Mouse (Mus musculus) heart, embryonic 14.5 days (tissue): Measurements from ENCODE around the gene Dhrs7. TPM values are rescaled to one million over a fixed set of nuclear protein-coding genes. Genes with fewer than 3 reads are reported as not detected.
"Not testable (repeated sequence)": the region's sequence is repeated elsewhere in the genome, so short reads cannot be mapped to it uniquely, and the experiment has no call there.

Source experiments
- ATAC-seq: fragments of 200-750 bp; cut with Nextera tagmentation; 2 replicates; pipeline ENCODE4 v1.8.0; 2017; ENCODE audit warnings: low read depth, moderate TSS enrichment; ENCODE audit not compliant: insufficient number of reproducible peaks, insufficient read depth, low FRiP score
- H3K27ac ChIP-seq, 2 experiments: fragments of 200-500 bp in 1 of 2; fragments of 300-500 bp in 1 of 2; sonication (generic) in 1 of 2; replicated peaks in 1 of 2; 2 replicates each; pipeline ENCODE4 v1.5.1; 2012 to 2014; ENCODE audit warnings: low read depth in 2 of 2, low read length in 2 of 2, control low read depth in 1 of 2, mild to moderate bottlenecking in 1 of 2, mixed read lengths in 1 of 2; ENCODE audit not compliant: control insufficient read depth in 1 of 2, insufficient read depth in 1 of 2
- H3K27me3 ChIP-seq: fragments of 300-500 bp; sonication (generic); 2 replicates; pipeline ENCODE4 v1.6.1; 2014; ENCODE audit warnings: mild to moderate bottlenecking, low read length, control low read depth; ENCODE audit not compliant: control insufficient read depth, insufficient read depth
- H3K36me3 ChIP-seq: fragments of 300-500 bp; sonication (generic); 2 replicates; pipeline ENCODE4 v1.6.1; 2014; ENCODE audit warnings: mild to moderate bottlenecking, control low read depth, low read length, mixed read lengths; ENCODE audit not compliant: control insufficient read depth, insufficient read depth
- H3K4me1 ChIP-seq, 2 experiments: fragments of 200-500 bp in 1 of 2; fragments of 300-500 bp in 1 of 2; sonication (generic) in 1 of 2; 2 replicates each; pipeline ENCODE4 v1.6.1; 2012 to 2014; ENCODE audit warnings: low read length in 2 of 2, control low read depth in 1 of 2, mixed read lengths in 1 of 2; ENCODE audit not compliant: control insufficient read depth in 2 of 2, insufficient read depth in 2 of 2
- H3K4me2 ChIP-seq: fragments of 300-500 bp; sonication (generic); 2 replicates; pipeline ENCODE4 v1.6.1; 2014; ENCODE audit warnings: mild to moderate bottlenecking, low read length
- H3K4me3 ChIP-seq, 2 experiments: fragments of 200-500 bp in 1 of 2; fragments of 300-500 bp in 1 of 2; sonication (generic) in 1 of 2; 2 replicates each; pipeline ENCODE4 v1.5.1; 2012 to 2014; ENCODE audit warnings: low read length in 2 of 2, mild to moderate bottlenecking in 2 of 2, control low read depth in 1 of 2, low read depth in 1 of 2, moderate library complexity in 1 of 2; ENCODE audit not compliant: control insufficient read depth in 1 of 2, insufficient read depth in 1 of 2
- H3K9ac ChIP-seq: fragments of 300-500 bp; sonication (generic); 2 replicates; pipeline ENCODE4 v1.6.1; 2014; ENCODE audit warnings: mild to moderate bottlenecking, low read length
- H3K9me3 ChIP-seq: fragments of 300-500 bp; sonication (generic); 2 replicates; pipeline ENCODE4 v1.6.1; 2016; ENCODE audit warnings: low read length, control low read depth; ENCODE audit not compliant: control insufficient read depth
- WGBS: fragments of 180-500 bp; shearing (Covaris S2); extraction: QIAGEN DNeasy Blood & Tissue Kit; methylation state at CpG from one replicate; pipeline ENCODE4 v1.1.7; 2014; 5-methylcytosine and 5-hydroxymethylcytosine counted together
- polyA plus RNA-seq: library from polyadenylated mRNA; unstranded; fragments of >200 nt; fragmentation: Nextera tagmentation; extraction: Ambion mirVana; gene quantifications from 2 replicates; pipeline ENCODE4 v1.2.1, GENCODE M21; 2014

Dhrs7 gene
- polyA plus RNA-seq, 1 experiment from 2014 or later, result 96.1 TPM

GRCm38 (mm10) chr12:72687741-72688140 lies 23.0 kb upstream of the Dhrs7 start:
- not testable (repeated sequence) for H3K9ac ChIP-seq, H3K4me1 ChIP-seq, H3K27ac ChIP-seq, H3K4me2 ChIP-seq, H3K27me3 ChIP-seq, ATAC-seq, H3K4me3 ChIP-seq, H3K9me3 ChIP-seq, H3K36me3 ChIP-seq
- 57% methylated on average over 6 of the region's 6 CpGs for WGBS

- H3K9ac ChIP-seq, ATAC-seq, H3K27ac ChIP-seq, H3K36me3 ChIP-seq, H3K9me3 ChIP-seq, H3K4me1 ChIP-seq, H3K4me2 ChIP-seq, H3K4me3 ChIP-seq, H3K27me3 ChIP-seq: not testable (repeated sequence)
- WGBS, result 82% methylated on average over 4 of the region's 4 CpGs
Measured at GRCm38 (mm10) chr12:72686566-72686965, 21.9 kb upstream of the Dhrs7 start.

- Histone ChIP-seq H3K4me2 (no peak overlapping the region), H3K36me3 (no peaks in the 10 kb centered on the region), H3K27me3 (no peaks in the 10 kb centered on the region), H3K27ac (0 out of 4 replicates have a peak overlapping the region, but pooled peaks of 1 of the 2 experiments have one; percentile 19), H3K4me3 (no peak overlapping the region), H3K9ac (no peak overlapping the region), H3K4me1 (peaks cover 7 to 8% of the 10 kb centered on the region in 2 experiments; a peak in 3 of 4 replicates), H3K9me3 (no peaks in the 10 kb centered on the region)
- 81% methylated on average over 3 of the region's 3 CpGs for WGBS
- no peak for ATAC-seq
Measured at GRCm38 (mm10) chr12:72683612-72684011, 18.9 kb upstream of the Dhrs7 start.

DNA sequence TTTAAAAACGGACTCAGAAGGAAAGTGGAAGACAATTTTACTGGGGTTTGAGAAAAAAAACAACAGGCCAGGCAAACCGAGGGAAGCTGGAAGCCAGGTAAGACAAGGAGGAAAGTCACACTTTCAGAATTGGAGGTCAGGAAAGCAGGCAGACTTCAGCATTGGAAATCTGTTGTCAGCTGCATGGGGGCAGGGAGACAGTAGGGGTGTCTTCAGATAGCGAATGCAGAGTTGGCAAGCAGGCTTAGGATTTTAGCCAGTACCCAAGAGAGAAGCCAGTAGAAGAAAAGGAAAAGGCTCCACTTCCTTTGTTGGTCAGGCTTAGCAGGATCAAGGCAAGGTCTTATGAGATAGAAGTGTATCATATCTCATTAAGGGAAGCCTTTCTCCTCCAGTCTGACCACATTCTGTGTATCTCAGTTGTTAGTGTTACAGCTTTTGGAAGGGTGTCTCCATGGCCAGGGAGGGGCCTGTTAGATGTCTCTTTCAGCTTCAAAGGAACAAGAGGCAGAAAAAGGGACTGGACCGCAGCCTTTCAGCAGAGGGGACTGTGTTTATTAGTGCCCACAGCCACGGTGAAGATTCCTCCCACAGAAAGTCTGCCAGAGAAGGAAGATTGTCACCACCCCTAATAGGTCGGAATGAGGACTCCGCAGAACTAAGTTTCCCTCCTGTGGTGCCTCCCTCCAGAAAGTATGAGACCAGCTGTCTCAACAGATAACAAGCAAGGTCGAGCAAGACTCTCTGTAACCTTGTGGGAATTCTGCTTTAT lies 18.0 kb upstream of the Dhrs7 start:
- H3K4me1 ChIP-seq, result peaks cover 7 to 8% of the 10 kb centered on the region in 2 experiments; a peak in 3 of 4 replicates
- H3K9me3 ChIP-seq, result no peaks in the 10 kb centered on the region
- no peak overlapping the region for H3K4me3 ChIP-seq
- no peak overlapping the region for H3K4me2 ChIP-seq
- no peak overlapping the region for H3K9ac ChIP-seq
- no peaks in the 10 kb centered on the region for H3K36me3 ChIP-seq
- no peak for ATAC-seq
- H3K27ac ChIP-seq, result peak overlapping the region; percentile 10 to 46; a peak in 1 of 4 replicates
- 21% methylated on average over 8 of the region's 8 CpGs for WGBS
- no peaks in the 10 kb centered on the region for H3K27me3 ChIP-seq

GRCm38 (mm10) chr12:72681919-72682318 lies 17.2 kb upstream of the Dhrs7 start:
- no peak overlapping the region for H3K9ac ChIP-seq
- no peak for ATAC-seq
- 97% methylated on average over 1 of the region's 1 CpGs for WGBS
- no peak overlapping the region for H3K4me3 ChIP-seq
- no peaks in the 10 kb centered on the region for H3K9me3 ChIP-seq
- peaks cover 7 to 8% of the 10 kb centered on the region in 2 experiments; a peak in 3 of 4 replicates for H3K4me1 ChIP-seq
- no peaks in the 10 kb centered on the region for H3K36me3 ChIP-seq
- H3K27ac ChIP-seq, result no peak overlapping the region
- no peak overlapping the region for H3K4me2 ChIP-seq
- H3K27me3 ChIP-seq, result no peaks in the 10 kb centered on the region

DNA sequence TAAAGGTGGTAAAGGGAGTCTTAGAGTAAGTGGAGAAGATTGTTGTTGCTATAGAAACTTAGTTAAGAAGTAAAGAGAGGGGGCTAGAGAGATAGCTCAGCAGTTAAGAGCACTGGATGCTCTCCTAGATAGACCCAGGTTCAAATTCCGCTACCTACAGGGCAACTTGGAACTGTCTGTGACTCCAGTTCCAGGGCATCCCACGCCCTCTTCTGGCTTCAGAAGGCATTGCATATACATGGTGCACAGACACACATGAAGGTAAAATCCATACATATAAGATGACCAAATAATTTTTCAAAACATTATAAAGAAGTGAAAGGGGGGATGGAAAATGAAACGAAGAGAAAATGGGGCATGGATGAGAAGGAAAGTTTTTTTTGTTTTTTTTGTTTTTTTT lies 14.9 kb upstream of the Dhrs7 start:
- Histone ChIP-seq H3K36me3 (no peaks in the 10 kb centered on the region), H3K4me2 (no peak overlapping the region), H3K4me3 (no peak overlapping the region), H3K9ac (no peak overlapping the region), H3K4me1 (peaks cover 10 to 12% of the 10 kb centered on the region in 2 experiments), H3K27me3 (no peaks in the 10 kb centered on the region), H3K9me3 (no peaks in the 10 kb centered on the region), H3K27ac (no peak overlapping the region)
- no peak for ATAC-seq
- 69% methylated on average over 3 of the region's 3 CpGs for WGBS

- Histone ChIP-seq H3K4me3 (no peak overlapping the region), H3K9me3 (no peaks in the 10 kb centered on the region), H3K4me1 (peaks cover 7 to 12% of the 10 kb centered on the region in 2 experiments), H3K27ac (peak overlapping the region; percentile 59 to 69; a peak in 3 of 4 replicates), H3K36me3 (no peaks in the 10 kb centered on the region), H3K4me2 (no peak overlapping the region), H3K27me3 (no peaks in the 10 kb centered on the region), H3K9ac (no peak overlapping the region)
- 78% methylated on average over 2 of the region's 2 CpGs for WGBS
- no peak; the same call in 1 of the 2 replicates for ATAC-seq
Measured at GRCm38 (mm10) chr12:72674820-72675219, 10.1 kb upstream of the Dhrs7 start.
